Mouse (Mus musculus): ENCODE measurements around the gene Slc20a1.

The Slc20a1 gene

GRCm38 (mm10) chr2:129198436-129199327 lies at the start of gene Slc20a1:
Gene Slc20a1 (plus strand): TSS chr2:129198764.
- DNase-seq (ENCODE audit: low read depth, low spot score): peak; percentile 93

- no peak for DNase-seq (ENCODE audit: low read depth, low spot score)
Observed at GRCm38 (mm10) chr2:129148836-129149235, 49.7 kb upstream of the Slc20a1 start.

GRCm38 (mm10) chr2:129150386-129150785 lies 48.2 kb upstream of the Slc20a1 start:
- DNase-seq (ENCODE audit: low read depth, low spot score): no peak

- DNase-seq (ENCODE audit: low read depth, low spot score): no peak
Observed at GRCm38 (mm10) chr2:129151111-129151510, 47.5 kb upstream of the Slc20a1 start.

- DNase-seq (ENCODE audit: low read depth, low spot score): no peak
Observed at GRCm38 (mm10) chr2:129152751-129153150, 45.8 kb upstream of the Slc20a1 start.

GRCm38 (mm10) chr2:129164815-129165214 lies 33.7 kb upstream of the Slc20a1 start:
- DNase-seq (ENCODE audit: low read depth, low spot score): no peak

GRCm38 (mm10) chr2:129166466-129167463 lies 31.8 kb upstream of the Slc20a1 start:
- no peak for DNase-seq (ENCODE audit: low read depth, low spot score)

GRCm38 (mm10) chr2:129173386-129173785 lies 25.2 kb upstream of the Slc20a1 start:
- no peak for DNase-seq (ENCODE audit: low read depth, low spot score)

- DNase-seq (ENCODE audit: low read depth, low spot score): no peak
Observed at GRCm38 (mm10) chr2:129174474-129174873, 24.1 kb upstream of the Slc20a1 start.

GRCm38 (mm10) chr2:129175636-129176035 lies 22.9 kb upstream of the Slc20a1 start:
- no peak for DNase-seq (ENCODE audit: low read depth, low spot score)

- DNase-seq (ENCODE audit: low read depth, low spot score): no peak
Observed at GRCm38 (mm10) chr2:129176676-129177420, 21.7 kb upstream of the Slc20a1 start.

- DNase-seq (ENCODE audit: low read depth, low spot score): no peak
Observed at GRCm38 (mm10) chr2:129177661-129178060, 20.9 kb upstream of the Slc20a1 start.

- DNase-seq (ENCODE audit: low read depth, low spot score): no peak
Observed at GRCm38 (mm10) chr2:129178182-129178908, 20.2 kb upstream of the Slc20a1 start.

GRCm38 (mm10) chr2:129179946-129180853 lies 18.4 kb upstream of the Slc20a1 start:
- DNase-seq (ENCODE audit: low read depth, low spot score): no peak

- DNase-seq (ENCODE audit: low read depth, low spot score): no peak
Observed at GRCm38 (mm10) chr2:129181509-129181908, 17.1 kb upstream of the Slc20a1 start.

GRCm38 (mm10) chr2:129182412-129182811 lies 16.2 kb upstream of the Slc20a1 start:
- DNase-seq (ENCODE audit: low read depth, low spot score): no peak

- peak; percentile 86 for DNase-seq (ENCODE audit: low read depth, low spot score)
Observed at GRCm38 (mm10) chr2:129183561-129184031, 15.0 kb upstream of the Slc20a1 start.

- DNase-seq (ENCODE audit: low read depth, low spot score): no peak
Observed at GRCm38 (mm10) chr2:129184853-129185252, 13.7 kb upstream of the Slc20a1 start.

- no peak for DNase-seq (ENCODE audit: low read depth, low spot score)
Observed at GRCm38 (mm10) chr2:129185611-129186290, 12.8 kb upstream of the Slc20a1 start.
